Mouse (Mus musculus) lung, embryonic 14.5 days (tissue): Measurements from ENCODE around the gene Cyp4f16. TPM values are rescaled to one million over a fixed set of nuclear protein-coding genes. Genes with fewer than 3 reads are reported as not detected.
"Not testable (repeated sequence)": the region's sequence is repeated elsewhere in the genome, so short reads cannot be mapped to it uniquely, and the experiment has no call there.

Experiments
- ATAC-seq: fragments of 200-750 bp; cut with Nextera tagmentation; 2 replicates; pipeline ENCODE4 v1.8.0; 2017; ENCODE audit warnings: mild to moderate bottlenecking, moderate TSS enrichment, moderate library complexity; ENCODE audit not compliant: insufficient read depth
- DNase-seq: peaks from one replicate; pipeline ENCODE4 v3.0.0-alpha.2; 2015
- H3K27ac ChIP-seq: fragments of 300-500 bp; sonication (generic); 2 replicates; pipeline ENCODE4 v1.5.1; 2014; ENCODE audit warnings: low read depth, mild to moderate bottlenecking, moderate library complexity
- H3K27me3 ChIP-seq: fragments of 300-500 bp; sonication (generic); 2 replicates; pipeline ENCODE4 v1.6.1; 2014; ENCODE audit warnings: low read length, control low read depth; ENCODE audit not compliant: insufficient read depth
- H3K36me3 ChIP-seq: fragments of 300-500 bp; sonication (generic); 2 replicates; pipeline ENCODE4 v1.6.1; 2014; ENCODE audit warnings: control low read depth; ENCODE audit not compliant: insufficient read depth
- H3K4me1 ChIP-seq: fragments of 300-500 bp; sonication (generic); 2 replicates; pipeline ENCODE4 v1.6.1; 2014; ENCODE audit warnings: antibody characterized with exemption, control low read depth; ENCODE audit not compliant: insufficient read depth
- H3K4me2 ChIP-seq: fragments of 300-500 bp; sonication (generic); 2 replicates; pipeline ENCODE4 v1.6.1; 2014; ENCODE audit warnings: mild to moderate bottlenecking
- H3K4me3 ChIP-seq: fragments of 300-500 bp; sonication (generic); 2 replicates; pipeline ENCODE4 v1.5.1; 2014; ENCODE audit warnings: low read depth, low read length
- H3K9ac ChIP-seq: fragments of 300-500 bp; sonication (generic); 2 replicates; pipeline ENCODE4 v1.6.1; 2014
- H3K9me3 ChIP-seq: fragments of 300-500 bp; sonication (generic); 2 replicates; pipeline ENCODE4 v1.6.1; 2016; ENCODE audit warnings: low read depth, low read length, control low read depth
- CTCF ChIP-seq: IDR thresholded peaks from 2 replicates; pipeline ENCODE4 v1.5.1; 2016; ENCODE audit warnings: antibody characterized with exemption, low read depth
- WGBS: fragments of 180-500 bp; shearing (Covaris S2); extraction: QIAGEN DNeasy Blood & Tissue Kit; methylation state at CpG from one replicate; pipeline ENCODE4 v1.1.7; 2014; 5-methylcytosine and 5-hydroxymethylcytosine counted together
- polyA plus RNA-seq: library from polyadenylated mRNA; unstranded; fragments of >200 nt; fragmentation: Nextera tagmentation; extraction: Ambion mirVana; gene quantifications from 2 replicates; pipeline ENCODE4 v1.2.1, GENCODE M21; 2014

Gene Cyp4f16
- polyA plus RNA-seq: 14.1 and 15.7 TPM in 2 replicates

- peak within 1 kb of the TSS; percentile 52; the same call in 1 of the 2 replicates for H3K9ac ChIP-seq
- H3K4me2 ChIP-seq: peak within 1 kb of the TSS; percentile 56
- not testable (repeated sequence) for H3K4me1 ChIP-seq, H3K27ac ChIP-seq, H3K9me3 ChIP-seq, H3K27me3 ChIP-seq, H3K36me3 ChIP-seq
- DNase-seq: peak; percentile 95
- H3K4me3 ChIP-seq: peak within 1 kb of the TSS; percentile 35
- peak; percentile 97 for ATAC-seq
- 10% methylated on average over 5 of the region's 5 CpGs for whole genome bisulfite sequencing
Observed at GRCm38 (mm10) chr17:32536051-32536866, at the start of gene Cyp4f16. Cyp4f16 (plus strand) TSS chr17:32536558.

- Histone ChIP-seq H3K4me2 (peak overlapping the region; percentile 62), H3K9me3 (no peaks in the 10 kb centered on the region; the same call in 1 of the 2 replicates), H3K4me1 (peaks cover 4% of the 10 kb centered on the region; the same call in 1 of the 2 replicates), H3K27ac (no peak overlapping the region), H3K36me3 (no peaks in the 10 kb centered on the region), H3K4me3 (peak overlapping the region; percentile 31), H3K27me3 (no peaks in the 10 kb centered on the region), H3K9ac (peak overlapping the region; percentile 47)
- TF ChIP-seq CTCF: no peak
- DNase-seq: peak; percentile 83
- 10% methylated on average over 30 of the region's 30 CpGs for WGBS
- ATAC-seq: peak; percentile 90
Observed at GRCm38 (mm10) chr17:32492349-32492980, 43.9 kb upstream of the Cyp4f16 start.

DNA sequence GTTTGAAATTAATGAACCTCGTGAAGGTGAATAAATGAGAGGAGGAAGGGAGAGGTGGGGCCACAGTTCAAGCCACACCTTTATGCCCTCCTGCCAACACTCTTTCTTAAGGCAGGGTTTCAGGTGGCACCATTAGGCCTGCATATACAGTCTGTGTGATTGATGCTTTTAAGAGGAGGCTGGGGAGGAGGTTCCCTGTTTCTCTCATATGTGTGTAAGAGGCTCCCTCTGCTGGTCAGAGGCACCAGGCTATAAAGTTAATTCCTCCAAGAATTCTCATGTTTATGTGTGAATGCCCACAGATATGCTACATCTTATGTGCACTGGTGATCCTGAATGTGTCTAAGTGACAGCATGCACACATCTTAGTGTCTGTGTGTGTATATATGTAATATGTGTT lies 41.8 kb upstream of the Cyp4f16 start:
- Histone ChIP-seq H3K9ac (no peak overlapping the region), H3K4me2 (no peak overlapping the region), H3K9me3 (no peaks in the 10 kb centered on the region; the same call in 1 of the 2 replicates), H3K4me1 (peaks cover 4% of the 10 kb centered on the region; the same call in 1 of the 2 replicates), H3K27me3 (no peaks in the 10 kb centered on the region), H3K36me3 (no peaks in the 10 kb centered on the region), H3K4me3 (no peak overlapping the region), H3K27ac (no peak overlapping the region)
- ATAC-seq: peak; percentile 51; the same call in 1 of the 2 replicates
- peak; percentile 88 for DNase-seq
- WGBS: 43% methylated on average over 1 of the region's 1 CpGs
- TF ChIP-seq CTCF: peak; percentile 81

DNA sequence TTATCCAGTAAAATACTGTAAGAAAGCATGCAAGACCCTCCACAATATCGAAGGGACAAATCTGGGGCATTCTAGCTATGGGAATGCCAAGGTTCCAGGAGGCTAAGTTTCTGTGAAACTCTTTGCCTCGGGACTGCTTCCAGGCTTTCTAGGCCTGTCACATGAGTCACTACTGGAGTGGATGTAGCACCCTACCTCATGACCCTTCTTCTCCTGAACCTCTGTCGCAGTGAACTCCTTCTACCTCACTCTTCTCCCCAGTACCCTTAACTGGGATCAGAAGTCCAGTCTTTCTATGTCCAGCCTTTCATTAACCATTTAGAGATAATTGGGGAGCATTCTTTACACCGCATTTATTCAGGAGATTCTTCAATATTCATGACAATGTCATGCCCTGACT lies 35.8 kb upstream of the Cyp4f16 start:
- not testable (repeated sequence) for H3K4me3 ChIP-seq, DNase-seq, ATAC-seq, H3K9me3 ChIP-seq, H3K4me1 ChIP-seq, H3K27me3 ChIP-seq, H3K4me2 ChIP-seq, H3K27ac ChIP-seq, H3K9ac ChIP-seq, H3K36me3 ChIP-seq
- WGBS: 78% methylated on average over 4 of the region's 4 CpGs

DNA sequence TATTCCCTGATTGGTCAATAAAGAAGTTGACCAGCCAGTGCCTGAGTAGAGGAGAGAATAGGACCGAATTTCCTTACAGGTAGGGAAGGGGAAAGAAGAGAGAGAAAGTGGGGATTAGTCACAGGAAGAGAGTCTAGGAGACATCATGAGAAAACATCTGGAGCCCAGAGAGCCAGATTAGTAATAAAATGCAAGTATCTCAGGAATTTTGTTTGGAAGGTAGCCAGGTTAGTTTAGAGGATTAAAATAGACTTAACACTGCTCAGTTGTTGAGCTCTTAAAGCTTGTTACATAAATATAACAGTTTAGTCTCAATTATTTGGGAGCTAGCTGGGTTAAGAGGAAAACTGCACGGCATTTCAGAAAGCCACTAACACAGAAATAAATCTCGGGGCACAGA lies 35.3 kb upstream of the Cyp4f16 start:
- Histone ChIP-seq H3K9ac (no peak overlapping the region), H3K27ac (no peak overlapping the region), H3K27me3 (no peaks in the 10 kb centered on the region), H3K9me3 (no peaks in the 10 kb centered on the region; the same call in 1 of the 2 replicates), H3K4me3 (no peak overlapping the region), H3K36me3 (no peaks in the 10 kb centered on the region), H3K4me2 (no peak overlapping the region), H3K4me1 (no peaks in the 10 kb centered on the region)
- WGBS: 66% methylated on average over 3 of the region's 3 CpGs
- TF ChIP-seq CTCF: no peak
- ATAC-seq (no peak), DNase-seq (peak; percentile 44)

- no peaks in the 10 kb centered on the region for H3K27me3 ChIP-seq
- ATAC-seq (no peak), DNase-seq (no peak)
Observed at GRCm38 (mm10) chr17:32503111-32503510, 33.2 kb upstream of the Cyp4f16 start.

More at GRCm38 (mm10) chr17:32503111-32503510, 33.2 kb upstream of the Cyp4f16 start:
- Histone ChIP-seq H3K36me3 (no peaks in the 10 kb centered on the region), H3K9me3 (no peaks in the 10 kb centered on the region), H3K4me2 (no peak overlapping the region), H3K4me3 (no peak overlapping the region), H3K9ac (no peak overlapping the region), H3K27ac (no peak overlapping the region), H3K4me1 (peaks cover 4% of the 10 kb centered on the region; the same call in 1 of the 2 replicates)
- 49% methylated on average over 2 of the region's 2 CpGs for WGBS
- no peak for TF ChIP-seq CTCF
